Mouse (Mus musculus) activated CD4-positive, CD25-positive, alpha-beta regulatory T cell, adult 4 months (primary cell): Measurements from ENCODE around the gene Irf3. TPM values are rescaled to one million over a fixed set of nuclear protein-coding genes. Genes with fewer than 3 reads are reported as not detected.

Experiments
- ATAC-seq: one replicate; pipeline ENCODE4 v1.8.0; 2017
- polyA plus RNA-seq, 2 experiments: library from polyadenylated mRNA; unstranded; fragments of 100-300 nt; shearing (Covaris generic); gene quantifications; one replicate each; pipeline ENCODE4 v1.2.1; 2017

Gene Irf3
- polyA plus RNA-seq, 2 experiments from 2014 or later, result 88.9 to 129 TPM

DNA sequence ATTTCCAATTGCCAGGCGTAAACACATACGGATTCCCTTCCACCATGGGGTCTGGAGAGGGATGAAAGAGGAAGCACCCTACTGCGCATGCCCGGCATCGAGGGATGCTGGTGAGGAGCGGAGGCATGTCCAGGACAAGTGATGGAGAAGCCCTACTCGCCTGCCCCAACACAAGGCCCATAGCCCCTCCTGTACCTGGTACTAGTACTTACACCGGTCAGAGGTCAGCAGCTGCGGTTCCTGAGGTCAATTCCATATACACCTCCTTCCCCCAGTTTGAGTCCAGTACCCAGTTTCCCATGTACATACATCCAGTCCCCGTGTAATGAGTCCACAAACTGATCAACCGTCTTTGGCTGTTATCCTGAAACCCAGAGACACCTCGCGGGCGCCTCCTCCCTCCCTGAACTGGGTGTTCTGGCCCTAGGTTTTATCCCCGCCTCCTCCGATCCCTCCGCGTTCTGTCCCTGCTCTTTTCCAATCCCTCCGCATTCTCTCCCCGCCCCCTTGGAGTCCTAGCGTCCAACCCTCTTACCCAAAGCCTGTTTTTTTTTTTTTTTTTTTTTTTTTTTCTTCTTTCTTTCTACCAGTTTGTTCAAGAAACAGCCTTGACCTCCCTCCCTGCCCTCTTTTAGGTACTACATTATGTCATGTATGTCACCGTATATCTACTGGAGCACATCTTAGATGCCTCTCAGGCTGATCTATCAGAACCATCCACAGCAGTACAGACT lies 22.9 kb upstream of the Irf3 start, which contains the start of gene Cpt1c:
TSS of gene Cpt1c (minus strand) at position 469 of the 734 bp plus-strand sequence.
- ATAC-seq, result no peak

DNA sequence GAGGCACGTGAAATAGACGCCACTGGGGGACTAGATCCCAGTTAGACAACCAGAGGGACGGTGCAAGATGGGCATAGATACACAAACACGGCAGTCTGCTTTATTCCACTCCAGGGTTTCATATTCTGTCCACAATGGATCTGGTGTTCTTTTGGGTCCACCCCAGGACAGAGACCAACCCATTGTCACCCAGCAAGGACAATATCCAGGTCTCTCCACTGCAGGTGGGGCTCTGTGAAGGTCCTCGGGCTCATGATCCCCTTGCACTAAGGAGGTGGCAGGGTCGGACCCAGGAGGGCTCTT lies 22.4 kb upstream of the Irf3 start:
- ATAC-seq, result no peak

DNA sequence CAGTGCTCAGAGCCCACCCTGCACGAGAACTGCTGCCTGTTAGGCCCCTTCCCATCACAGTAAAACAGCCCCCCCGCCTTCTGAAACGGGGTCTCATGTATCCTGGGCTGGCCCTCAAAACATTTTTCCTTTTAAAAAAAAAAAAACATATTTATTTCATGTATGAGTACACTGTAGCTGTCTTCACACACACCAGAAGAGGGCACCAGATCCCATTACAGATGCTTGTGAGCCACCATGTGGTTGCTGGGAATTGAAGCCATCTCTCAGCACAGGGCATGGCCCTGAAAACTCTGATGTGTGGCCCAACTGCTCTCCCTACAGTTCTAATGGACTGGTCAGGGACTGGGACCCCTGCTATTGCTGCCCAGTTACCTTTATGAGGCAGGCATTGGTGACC lies 19.1 kb upstream of the Irf3 start:
- ATAC-seq, result no peak

DNA sequence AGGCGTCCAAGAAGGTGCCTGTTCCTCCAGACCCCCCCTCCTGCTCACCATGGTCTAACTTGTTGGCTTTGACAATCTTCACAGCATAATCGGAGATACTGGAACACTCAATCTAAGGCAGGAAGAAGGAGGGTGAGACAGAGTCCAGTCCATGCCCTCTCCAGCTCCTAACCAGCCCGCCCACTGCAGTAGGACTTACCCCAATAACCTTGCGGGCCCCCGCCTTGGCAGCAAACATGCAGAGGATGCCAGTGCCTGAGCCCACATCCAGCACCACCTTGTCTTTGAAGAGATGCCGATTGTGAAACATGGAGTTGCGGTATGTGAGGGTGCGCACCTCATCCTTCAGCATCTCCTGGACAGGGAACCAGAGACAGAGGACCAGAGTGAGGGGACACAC lies 15.9 kb upstream of the Irf3 start:
- ATAC-seq, result no peak

DNA sequence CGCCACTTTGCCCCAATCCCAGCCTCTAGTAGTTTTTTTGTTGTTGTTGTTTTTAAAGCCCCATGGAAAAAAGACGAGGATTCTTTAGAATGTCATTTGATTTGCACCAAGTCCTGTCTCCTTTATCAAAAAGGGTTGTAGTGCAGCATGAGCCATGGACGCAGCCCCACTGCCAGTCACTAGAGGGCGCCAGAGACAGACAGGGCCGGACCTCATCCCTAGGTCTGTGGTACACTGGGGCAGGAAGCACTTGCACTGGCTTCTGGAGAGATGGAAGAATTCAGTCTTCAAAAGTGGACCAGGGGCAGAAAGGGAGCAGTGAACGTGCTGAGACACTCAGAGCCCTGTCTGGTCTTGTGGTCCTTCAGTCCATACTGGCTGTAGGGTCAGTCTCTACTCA lies 14.4 kb upstream of the Irf3 start:
- no peak for ATAC-seq

DNA sequence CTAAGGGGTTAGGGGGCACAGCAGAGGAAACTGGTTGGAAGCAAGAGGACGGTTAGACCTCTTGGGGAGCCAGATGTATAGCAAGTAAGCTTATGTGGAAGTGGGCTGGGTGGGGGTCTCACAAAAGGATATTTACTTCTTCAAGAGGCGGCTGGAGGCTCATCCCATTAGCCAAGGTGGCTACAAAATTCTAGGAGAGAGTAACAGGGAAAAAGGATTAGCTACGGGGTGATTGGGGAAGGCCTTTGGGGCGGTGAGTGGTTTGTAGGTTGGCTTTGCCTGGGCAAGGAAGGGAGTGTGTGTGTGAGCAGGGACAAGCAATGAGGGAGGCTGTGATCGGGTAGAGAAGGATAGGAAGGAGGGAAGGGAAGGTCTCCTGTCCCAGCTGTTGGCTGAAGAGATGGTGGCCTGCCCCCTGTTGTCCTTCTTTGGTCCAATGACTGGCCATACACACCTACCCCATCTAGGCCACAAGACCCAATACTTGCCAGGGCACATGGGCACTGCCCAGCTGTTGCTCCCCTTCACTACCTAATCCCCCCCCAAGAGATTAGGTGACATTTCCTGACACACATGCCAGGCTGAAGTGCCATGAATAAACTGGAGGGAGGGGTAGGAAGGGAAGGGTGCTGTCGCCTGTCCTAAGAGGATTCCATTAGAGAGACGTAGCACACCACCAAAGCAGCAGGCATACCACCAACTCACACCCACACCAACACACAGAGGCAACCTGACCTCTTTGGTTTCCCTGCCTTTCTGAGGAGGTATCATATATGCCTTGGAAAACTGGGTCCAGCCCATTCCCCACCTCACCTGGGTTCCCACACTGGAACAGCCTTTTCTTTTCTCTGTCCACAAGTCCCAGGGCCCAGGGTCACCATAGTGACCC lies 13.3 kb upstream of the Irf3 start:
- no peak for ATAC-seq

DNA sequence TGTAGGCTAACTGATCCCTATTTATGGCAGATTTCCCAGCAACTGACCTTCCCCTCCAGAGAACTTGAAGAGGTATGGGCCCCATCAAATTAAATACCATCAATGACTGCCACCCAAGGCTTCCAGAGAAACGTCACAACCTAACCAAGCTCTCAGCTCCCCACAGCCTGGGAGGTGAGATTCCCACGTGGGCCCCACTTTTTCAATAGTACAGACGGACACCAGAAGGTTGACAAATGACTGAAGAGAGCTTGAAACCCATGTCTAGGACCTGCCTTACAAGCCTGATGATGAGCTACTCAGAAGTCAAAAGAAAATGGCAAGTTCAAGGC lies 12.6 kb upstream of the Irf3 start:
- ATAC-seq, result no peak

DNA sequence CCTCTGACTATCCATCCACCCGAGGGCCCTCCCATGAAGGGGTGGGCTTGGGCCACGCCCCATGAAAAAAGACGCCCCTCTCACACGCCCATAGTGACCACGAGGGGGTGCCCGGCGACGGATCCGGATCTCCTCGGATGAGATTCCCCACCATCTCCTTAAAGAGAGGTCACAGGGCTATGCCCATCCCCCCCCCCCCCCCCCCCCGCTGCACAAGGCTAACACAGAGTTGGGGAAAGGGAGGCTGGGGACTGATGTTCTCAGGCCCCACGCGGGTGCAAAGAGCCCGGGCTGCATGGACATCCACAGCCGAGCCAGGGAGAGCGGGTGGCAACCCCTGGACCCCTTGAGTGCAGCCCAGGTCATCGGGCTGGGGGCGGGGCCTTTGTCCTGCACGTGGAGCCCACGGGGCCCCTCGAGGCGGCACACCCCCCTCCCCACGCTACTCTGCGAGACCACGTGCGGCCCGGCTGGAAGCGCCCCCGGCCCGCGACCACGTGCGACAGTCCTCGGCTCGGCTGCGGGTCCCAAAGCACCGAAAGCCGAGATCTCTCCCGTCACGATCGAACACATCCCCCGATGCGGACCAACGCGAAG lies 11.8 kb upstream of the Irf3 start:
- ATAC-seq, result no peak

DNA sequence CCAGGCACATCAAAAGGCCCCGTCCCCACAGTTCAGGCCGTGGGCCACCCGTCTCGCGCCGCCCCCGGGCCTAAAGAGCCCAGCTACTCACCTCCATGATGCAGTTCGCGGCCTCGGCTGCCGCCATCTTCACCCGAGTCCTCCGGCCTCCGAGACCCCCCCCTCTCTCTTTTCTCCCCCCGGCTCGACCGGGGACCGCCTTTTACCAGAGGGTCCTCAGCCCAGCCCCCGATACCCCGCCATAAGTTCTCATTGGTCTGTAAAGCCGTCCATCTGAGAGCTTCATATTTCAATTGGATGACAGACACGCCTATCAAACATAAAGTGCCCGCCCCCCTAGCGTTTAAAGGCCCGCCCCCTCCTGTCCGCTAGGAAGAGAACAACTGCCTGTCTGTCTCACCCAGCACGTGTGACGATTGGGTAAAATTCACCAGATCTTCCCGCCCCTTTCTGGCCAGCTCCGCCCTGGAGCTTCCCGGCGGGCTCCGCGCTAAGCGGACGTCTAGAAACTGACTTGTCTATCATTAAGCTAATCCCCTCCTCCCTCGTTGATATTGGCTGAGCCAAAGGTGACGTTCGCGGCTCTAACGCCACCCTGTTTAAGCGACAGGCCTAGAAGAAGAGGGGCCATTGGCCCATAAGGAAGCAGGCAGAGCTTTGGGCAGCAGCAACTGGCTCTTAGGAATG lies 11.1 kb upstream of the Irf3 start, which contains the start of gene Prmt1:
TSS of gene Prmt1 (minus strand) at position 377 of the 687 bp plus-strand sequence.
- ATAC-seq, result peak; percentile 91

DNA sequence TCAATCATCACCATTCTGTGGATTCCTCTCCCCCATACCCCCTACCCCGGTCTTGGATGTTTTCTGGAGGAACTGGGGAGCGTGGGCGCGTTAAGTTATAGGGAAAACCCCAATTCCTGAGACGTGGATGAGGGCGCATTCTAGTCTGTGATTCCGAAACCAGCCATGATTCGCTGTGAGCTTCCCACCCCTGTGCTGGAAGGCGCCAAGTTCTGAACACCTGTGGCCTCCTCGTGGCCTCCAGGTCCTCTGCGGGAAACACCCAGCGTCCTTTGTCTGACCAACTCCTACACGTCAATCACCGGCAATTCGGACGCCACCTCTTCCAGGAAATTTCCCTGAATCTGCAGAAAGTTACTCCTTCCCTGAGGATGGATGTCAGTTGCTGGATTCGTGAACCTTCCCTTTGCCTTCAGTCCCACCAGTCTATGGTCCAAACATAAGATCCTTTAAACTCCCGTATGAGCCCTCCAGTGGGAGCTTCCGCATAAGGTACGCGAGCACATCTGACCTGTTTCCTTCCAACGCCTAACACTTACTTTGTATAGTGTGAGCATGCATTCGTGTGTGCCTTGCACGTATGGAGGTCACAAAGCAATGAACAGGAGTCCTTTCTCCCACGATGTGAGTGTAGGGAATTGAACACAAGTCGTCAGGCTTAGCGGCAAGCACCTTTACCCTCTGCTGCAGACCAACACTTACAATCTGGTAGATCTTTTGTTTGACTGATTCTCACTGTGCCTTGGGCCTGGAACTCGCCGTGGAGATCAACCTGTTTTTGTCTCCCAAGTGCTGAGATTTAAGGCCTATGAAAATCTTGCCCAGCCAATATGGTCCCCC lies 10.3 kb upstream of the Irf3 start:
- ATAC-seq, result no peak

DNA sequence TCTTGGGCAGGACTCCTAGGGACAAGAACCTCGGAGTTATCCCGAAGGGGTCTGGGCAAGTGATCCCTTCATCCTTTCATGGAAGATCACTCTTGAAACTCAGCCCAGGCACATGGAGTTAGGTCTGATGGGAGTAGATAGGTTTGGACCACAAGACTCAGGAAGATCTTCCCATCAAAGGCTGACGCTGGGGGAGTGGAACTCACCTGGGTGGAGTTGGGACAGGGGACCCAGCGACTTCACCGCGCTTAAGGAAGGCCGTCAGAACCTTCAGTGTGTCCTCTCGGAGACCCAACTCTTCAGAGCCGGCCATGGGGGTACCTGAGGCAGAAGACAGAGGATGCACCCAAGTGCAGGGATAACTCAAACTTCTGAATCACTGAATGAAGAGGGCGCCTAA lies 776 bp upstream of the Irf3 start:
- no peak for ATAC-seq

DNA sequence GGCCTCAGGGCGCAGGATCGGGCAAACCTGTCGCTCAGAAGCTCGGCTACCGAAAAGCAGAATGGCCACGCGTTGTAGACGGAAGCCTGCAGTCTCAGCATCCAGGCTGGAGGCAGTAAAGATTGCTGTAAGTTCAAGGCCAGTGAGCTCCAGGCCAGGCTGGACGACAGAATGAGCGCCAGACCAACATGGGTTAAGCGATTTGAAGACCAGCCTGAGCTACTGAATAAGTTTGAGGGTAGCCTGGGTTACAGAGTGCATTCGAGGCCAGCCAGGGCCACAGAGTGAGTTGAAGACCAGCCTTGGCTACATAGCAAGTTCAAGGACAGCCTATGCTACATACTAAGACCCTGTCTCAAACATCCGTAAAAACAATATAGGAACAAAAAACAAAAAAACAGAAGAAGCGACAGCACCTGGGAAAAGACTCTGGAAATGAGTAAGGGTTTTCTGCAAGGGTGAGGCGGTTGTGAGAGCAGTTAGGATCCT lies 536 bp downstream of the Irf3 start:
- ATAC-seq, result no peak

DNA sequence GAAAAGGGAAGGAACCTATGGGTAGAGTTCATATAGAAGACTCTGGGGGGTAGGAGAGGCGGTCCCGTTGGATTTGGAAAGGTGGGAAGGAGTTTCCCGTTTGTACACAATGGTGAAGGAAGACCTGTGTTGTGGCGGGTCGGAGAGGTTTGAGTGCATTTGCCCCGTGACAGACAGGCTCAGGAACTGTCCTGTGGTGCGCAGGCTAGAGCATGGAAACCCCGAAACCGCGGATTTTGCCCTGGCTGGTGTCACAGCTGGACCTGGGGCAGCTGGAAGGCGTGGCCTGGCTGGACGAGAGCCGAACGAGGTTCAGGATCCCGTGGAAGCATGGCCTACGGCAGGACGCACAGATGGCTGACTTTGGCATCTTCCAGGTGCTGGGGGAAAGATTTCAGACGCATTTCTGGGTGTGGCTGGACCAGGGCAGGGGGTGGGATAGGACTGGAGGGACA lies 1.1 kb downstream of the Irf3 start, which contains the start of gene Bcl2l12:
TSS of gene Bcl2l12 (minus strand) at position 212 of the 455 bp plus-strand sequence.
- no peak for ATAC-seq

DNA sequence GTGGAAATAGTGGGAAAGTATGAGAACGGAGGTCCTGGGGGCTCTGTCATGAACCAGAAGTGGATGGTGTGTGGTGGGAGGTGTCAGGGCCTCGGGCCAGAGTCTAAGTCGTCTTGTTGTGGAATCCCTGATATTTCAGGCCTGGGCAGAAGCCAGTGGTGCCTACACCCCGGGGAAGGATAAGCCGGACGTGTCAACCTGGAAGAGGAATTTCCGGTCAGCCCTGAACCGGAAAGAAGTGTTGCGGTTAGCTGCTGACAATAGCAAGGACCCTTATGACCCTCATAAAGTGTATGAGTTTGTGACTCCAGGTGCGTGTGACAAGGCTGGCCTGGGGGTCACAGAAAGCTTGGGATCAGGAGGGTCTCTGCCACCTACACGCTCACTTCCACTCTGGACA lies 2.3 kb downstream of the Irf3 start:
- ATAC-seq, result no peak

DNA sequence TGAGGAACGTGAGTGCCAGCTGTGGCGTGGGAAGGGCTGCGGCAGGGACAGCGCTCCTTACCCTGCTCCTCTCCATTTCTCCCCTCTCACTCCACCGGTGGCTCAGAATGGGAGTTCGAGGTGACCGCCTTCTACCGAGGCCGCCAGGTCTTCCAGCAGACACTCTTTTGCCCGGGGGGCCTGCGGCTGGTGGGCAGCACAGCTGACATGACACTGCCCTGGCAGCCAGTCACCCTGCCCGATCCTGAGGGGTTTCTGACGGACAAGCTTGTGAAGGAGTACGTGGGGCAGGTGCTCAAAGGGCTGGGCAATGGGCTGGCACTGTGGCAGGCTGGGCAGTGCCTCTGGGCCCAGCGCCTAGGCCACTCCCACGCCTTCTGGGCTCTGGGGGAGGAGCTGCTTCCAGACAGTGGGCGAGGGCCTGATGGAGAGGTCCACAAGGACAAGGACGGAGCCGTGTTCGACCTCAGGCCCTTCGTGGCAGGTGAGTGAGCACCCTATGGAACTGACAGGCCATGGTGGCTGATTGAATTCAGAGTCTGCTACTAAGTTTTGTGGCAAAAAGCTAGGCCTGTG lies 3.2 kb downstream of the Irf3 start:
- no peak for ATAC-seq

DNA sequence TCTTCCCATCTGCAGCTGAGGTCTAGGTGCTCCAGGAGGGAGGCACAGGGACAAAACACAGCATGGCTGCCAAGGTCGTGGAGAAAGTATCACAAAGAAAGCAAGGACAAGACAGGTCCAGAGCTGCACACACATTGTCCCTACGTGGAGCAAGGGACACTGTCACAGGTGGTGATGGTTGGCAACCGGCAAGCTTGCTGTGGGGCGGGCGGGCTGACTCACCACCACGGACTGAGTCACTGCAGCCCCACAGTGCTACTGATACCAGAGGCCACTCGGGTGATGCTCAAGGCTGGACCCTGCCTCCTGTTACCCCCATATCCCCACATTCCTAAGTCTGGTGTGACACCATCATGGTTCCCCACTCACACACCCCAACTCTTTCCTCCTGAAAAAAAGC lies 5.0 kb downstream of the Irf3 start:
- no peak for ATAC-seq

DNA sequence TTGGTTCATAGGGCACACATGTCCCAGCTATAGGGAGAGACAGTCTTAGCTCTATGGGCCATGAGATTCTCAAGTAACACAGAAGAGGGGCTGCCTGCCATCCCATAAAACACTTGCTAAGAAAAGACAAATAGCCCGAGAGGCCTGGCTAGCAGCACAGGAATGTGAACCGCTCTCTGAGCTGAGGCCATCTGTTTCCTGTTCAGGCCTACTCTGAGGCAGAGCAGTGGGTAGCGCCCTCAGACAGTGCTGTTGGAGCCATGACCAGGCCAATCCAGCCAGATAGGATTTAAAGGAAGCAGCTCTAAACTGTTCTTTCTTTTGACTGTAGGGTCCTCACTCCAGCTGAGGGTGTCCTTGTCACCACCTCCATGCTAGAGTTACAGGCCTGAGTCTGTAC lies 7.1 kb downstream of the Irf3 start:
- ATAC-seq, result no peak

DNA sequence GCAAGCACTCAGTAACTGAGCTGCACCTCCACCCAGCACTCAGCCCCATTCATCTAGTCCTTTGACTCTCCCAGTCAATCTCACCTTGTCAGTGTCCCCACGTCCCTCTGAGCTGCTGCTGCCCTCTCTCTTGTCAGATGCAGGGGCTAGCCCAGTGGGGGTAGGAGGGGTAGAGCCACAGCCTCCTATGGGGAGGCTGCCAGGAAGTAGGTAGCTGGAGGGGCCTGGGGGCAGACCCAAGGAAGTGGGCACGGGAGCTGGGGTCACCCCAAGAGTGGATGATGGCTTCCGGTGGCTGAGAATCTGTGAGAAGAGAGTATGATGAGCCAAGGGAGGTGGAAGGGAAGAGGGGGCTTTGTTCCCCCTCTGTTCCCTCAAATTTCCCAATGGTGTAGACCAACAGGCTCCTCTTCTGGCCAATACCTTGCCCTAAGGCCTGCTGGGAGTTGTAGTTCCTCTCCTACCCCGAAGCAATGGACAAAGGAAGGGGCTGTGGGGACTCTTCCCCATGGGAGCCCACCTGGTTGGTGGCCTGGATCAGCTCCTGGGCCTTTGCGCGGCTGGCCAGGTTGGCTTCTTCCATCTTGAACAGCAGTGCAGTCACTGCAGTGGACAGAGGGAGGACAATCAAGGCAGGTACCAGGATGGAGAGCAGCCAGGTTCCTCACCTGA lies 8.0 kb downstream of the Irf3 start:
- ATAC-seq, result no peak

DNA sequence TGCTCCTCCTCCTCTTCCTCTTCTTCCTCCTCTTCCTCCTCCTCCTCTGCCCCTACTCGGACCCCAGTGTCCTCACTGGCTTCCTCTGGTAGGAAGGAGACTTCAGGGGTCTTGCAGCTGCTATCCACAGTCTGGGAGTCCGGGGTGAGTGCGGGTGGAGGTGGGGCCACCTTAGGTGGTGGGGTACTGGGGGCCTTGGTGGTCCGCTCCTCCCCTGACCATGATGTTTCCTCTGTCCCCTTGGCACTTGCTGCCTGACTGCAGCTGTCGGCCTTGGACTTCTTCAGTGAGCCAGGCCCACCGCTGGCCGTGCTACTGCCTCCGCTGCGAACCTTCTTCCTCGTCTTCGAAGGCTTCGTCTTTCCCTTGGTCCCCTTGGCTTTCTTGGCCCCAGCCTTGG lies 9.1 kb downstream of the Irf3 start:
- no peak for ATAC-seq

DNA sequence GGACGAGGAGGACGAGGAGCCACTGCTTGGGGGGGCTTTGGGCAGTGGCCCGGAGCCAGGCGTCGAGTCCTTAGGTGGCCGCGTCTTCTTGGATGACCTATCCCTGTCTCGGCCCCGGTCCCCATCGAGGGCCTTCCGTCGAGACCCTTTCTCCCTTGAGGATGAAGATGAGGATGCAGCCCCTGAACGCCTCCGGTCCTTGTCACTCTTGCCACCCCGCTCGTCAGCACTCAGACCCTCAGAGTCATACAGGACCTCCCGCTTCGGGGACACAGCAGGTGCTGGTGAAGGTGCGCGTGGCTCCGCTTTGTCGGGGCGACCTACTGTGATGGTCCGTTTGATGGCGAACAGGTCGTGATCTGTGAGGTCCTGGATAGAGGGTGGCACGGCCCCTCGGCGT lies 9.7 kb downstream of the Irf3 start:
- ATAC-seq, result no peak

DNA sequence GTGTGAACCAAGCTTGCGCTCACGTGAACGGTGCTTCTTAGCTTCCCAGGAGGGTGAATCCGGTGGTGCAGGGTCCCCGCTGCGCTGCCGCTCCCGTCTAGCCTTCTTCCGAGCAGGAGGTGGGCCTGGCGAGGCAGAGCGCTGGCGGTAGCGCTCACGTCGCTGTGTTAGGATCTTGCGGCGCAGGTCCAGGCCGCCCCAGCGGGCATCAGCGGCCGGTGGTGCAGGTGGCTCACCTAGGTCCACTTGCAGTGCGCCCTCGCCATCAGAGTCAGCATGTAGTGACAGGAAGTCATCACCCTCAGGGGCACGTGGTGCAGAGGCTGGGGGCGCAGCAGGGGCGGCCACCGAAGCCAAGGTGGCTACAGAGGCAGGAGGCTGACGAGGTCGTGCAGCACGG lies 10.4 kb downstream of the Irf3 start:
- no peak for ATAC-seq
